Mouse (Mus musculus): Measurements from ENCODE around the gene Sstr4.

Gene Sstr4

GRCm38 (mm10) chr2:148395131-148396051 is at the start of gene Sstr4:
Gene Sstr4, plus strand, starts transcription at chr2:148395344.
- peak; percentile 53 to 60 for DNase-seq (ENCODE audit: low spot score in 2 of 2)

- DNase-seq (ENCODE audit: low spot score in 2 of 2) = no peak
Measured at GRCm38 (mm10) chr2:148345373-148345772, 49.8 kb upstream of the Sstr4 start.

DNA sequence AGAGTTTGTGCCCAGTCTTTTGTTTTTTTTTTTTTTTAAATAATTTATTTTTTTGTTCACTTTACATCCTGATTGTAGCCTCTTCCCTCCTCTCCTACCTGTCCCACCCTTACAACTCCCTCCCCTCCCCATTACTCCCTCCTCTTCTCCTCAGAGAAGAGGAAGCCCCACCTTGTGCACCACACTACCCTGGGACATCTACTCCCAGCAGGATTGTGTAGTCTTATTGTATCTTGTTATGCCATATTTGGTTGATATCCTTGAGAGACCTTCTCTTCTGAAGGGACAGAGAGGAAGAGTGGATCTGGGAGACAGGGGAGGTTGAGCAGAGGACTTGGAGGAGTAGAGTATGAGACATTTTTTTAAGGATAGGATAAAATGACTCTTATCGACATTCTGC is 48.2 kb upstream of the Sstr4 start:
- DNase-seq (ENCODE audit: low spot score in 2 of 2) = no peak

DNA sequence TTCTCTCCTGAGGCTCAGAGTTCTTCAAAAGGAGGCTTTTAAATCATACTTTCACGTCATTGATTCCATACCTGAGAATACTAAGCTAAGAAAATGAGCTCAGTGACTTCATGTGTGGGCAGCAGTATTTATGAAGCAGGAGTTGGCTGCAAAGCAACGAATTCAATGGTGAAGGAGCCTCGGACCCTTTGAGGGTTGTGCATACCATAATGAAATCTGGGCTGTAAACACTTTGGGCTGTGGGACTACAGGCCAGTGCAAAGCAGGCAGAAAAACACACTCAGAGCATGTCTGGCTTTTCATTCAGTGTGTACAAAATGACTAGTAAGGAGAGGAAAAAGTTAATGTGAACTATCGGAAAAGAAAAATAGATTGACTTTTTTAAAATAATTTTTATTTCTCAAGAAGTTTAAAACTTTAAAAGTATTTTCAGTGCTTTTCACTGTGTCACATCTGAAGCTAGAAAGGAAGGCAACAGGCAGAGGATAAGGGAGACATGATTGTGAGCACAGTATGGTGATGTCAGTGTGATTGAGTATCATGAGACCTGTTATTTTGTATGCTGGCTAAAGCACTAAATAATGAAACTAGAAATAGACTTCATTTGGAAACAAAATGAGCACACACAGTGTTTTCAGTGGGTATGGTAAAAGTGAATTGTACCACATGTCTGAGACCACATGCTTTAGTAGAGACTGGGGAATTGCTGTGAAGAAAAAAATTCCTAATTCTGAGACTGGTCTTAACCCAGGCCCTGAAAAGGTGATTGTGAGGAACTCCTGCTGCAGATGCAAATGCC is 45.4 kb upstream of the Sstr4 start:
- DNase-seq (ENCODE audit: low spot score in 2 of 2) = no peak

DNA sequence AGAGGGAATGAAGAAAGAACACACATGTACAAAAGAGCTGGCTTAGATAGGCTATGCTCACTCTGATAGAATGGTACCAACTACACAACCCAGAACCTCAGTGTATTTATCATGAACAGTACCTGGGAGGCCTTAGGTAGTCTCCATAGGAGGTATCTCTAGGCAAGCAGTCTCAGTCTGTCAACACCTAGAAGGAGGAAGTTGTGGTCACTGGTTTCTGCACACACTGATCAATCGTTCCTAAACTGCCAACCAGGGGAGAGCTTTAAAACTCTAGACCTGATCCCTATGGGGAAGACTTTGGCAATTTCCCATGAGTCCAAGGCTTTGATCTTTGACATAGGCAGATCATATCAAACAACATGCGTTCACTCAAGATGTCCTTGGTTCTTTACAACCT is 44.7 kb upstream of the Sstr4 start:
- no peak for DNase-seq (ENCODE audit: low spot score in 2 of 2)

DNA sequence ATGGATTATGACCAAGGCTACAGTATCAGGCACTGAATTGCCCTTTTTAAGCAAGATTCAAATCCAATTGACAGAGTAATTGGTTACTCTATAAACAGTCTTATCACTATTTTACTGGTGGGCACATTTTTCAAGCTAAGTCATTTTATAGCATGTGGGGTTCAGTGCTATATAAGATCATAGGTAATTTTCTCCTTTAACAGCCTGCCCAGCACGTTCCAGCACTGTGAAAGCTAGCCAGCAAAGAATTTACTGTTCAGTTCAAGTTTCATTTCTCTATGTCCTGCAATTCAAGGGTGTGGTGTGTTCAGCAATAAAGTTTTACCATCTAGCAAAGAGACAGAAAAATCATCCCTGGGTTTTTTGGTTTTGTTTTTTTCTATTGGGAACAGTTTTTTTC is 42.5 kb upstream of the Sstr4 start:
- DNase-seq (ENCODE audit: low spot score in 2 of 2) = no peak

DNA sequence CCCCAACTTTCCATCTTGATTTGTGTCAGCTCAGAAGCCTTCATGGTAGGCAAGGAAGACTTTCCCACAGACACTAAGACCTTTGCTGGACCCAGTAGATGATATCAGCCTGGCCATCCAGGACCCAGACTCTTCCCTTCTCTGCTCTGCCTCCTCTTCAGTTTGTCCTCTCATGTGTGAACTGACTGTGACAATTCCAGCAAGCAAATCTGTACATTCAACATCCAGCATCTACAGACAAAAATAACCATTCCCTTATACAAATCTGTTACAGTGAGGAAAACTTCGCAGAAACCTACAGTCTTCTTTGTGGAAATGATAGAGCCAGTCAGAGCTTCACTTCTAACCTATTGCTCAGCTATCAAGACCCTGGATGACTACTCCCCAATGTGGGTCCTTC is 38.0 kb upstream of the Sstr4 start:
- no peak for DNase-seq (ENCODE audit: low spot score in 2 of 2)

GRCm38 (mm10) chr2:148364536-148364935 is 30.6 kb upstream of the Sstr4 start:
- peak in 1 of 2 experiments; percentile 52 for DNase-seq (ENCODE audit: low spot score in 2 of 2)

GRCm38 (mm10) chr2:148365227-148365626 is 29.9 kb upstream of the Sstr4 start:
- no peak for DNase-seq (ENCODE audit: low spot score in 2 of 2)

DNA sequence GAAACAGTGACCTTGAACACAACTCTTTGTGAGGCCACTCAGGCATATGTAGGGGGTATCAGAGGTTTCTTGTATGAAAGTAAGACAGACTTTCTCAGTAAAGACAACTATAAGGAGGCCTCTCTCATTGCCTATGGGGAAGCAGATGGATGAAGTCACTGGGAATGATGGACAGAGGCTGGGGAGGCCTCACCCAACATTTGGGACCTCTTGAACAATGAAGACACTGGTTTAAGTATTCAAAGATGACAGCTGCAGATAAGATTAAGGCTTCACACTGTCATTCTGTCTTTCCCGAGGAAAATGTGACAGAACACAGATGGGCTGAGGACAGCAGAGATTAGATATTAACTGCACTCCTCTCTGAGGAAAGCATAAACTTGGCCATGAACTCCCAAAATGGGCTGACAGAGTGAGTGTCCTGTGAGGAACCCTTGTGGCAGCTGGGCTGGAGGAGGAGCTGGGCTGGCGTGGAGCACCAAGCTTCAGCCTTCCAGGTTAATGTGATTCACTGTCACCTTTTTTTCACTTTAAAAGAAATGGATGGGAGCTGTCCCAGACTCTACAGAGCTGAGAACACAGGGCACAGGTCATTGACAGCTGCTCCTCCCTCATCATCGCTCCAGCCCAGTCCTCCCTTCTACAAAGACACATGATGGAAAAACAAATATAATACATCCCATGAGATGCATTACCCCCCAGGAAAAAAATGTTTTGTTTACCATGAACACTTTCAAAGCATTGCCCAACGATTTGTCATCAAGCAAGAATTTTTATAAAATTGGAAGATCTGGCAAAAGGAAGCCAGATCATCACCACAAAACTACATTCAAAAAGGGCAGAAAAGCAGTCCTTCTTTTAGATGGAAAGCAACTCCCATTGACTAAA is 23.2 kb upstream of the Sstr4 start:
- no peak for DNase-seq (ENCODE audit: low spot score in 2 of 2)

DNA sequence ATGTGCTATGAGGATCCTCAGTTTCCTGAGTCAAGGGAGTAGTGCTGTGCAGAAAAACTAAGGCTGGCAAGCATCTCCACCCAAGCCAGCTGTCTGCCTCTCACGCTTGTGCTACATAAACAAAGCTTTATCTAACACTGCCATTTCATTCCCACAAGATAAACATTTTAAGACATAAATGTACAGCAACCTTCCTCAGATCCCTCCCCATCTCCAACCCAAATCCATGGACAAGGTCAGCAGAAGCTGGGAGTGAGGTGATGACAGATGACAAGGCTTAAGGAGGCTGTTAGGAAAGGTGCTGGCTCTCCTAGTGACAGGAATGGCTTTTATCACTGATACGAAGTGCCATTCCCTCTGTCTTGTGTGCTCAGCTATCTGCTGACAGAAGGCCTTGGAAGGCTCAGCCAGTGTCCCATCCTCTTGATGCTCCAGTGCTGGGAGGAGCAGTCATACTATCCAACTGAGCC is 21.5 kb upstream of the Sstr4 start:
- no peak for DNase-seq (ENCODE audit: low spot score in 2 of 2)

DNA sequence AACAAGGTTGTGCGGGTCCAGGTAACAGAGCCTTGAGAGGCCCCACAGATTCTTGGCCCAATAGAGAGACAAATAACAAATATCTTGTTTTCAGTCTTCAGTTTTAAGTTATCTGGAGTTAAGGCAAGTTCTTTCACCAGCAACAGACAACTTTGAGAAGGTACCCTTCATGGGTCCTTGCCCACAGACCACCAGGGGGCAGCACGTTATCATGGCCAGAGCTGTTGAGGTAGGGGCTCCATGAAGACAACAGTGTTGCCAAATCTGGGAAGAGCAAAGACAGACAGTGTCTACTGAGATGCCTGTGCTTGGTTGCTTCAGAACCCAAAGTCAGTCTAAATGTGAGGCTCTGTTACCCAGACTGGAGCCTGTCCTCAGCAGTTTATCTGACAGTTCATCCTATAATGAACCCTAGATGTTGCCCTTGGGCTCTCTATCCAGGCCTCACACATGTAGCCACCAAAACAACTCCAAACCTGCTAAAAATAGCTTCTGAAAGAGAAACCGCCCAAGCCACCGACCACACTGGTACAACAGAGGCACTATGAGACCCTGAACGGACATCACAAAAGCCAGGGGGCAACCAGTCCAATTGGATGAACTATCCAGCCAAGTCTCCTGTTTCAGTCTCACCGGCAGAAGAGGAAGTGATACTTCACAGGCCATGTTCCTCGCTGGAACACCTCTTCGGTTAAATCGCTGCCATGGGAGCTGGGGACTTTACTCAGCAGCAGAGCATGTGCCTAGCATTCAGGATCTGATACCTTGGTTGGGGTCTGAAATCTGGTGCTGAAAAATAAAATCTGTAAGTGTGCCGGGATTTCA is 19.6 kb upstream of the Sstr4 start:
- DNase-seq (ENCODE audit: low spot score in 2 of 2) = no peak

GRCm38 (mm10) chr2:148378817-148379342 is 16.3 kb upstream of the Sstr4 start:
- no peak for DNase-seq (ENCODE audit: low spot score in 2 of 2)

DNA sequence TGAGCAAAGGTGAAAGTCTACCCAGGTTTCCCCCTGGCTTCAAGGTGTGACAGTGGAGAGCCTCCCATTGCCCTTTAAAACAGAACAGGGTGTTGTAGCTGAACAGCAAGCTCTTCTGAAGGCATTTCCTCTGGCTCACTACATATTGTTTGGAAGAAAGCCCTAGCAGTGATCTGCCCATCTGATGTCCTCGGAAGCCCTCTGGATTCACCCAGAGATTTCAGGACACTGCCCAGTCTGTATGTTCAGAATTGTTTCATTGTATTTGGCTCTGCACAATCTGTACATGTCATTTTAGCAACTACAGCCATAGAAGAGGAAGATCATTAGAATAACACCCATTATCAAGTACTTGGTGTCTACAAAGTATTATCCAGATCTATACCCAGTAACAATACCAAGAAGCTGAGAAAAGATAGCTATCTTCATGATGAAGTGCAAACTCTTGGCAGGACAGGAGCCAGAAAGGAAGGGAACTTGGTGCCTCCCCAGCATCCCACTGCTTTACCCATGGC is 15.2 kb upstream of the Sstr4 start:
- no peak for DNase-seq (ENCODE audit: low spot score in 2 of 2)

DNA sequence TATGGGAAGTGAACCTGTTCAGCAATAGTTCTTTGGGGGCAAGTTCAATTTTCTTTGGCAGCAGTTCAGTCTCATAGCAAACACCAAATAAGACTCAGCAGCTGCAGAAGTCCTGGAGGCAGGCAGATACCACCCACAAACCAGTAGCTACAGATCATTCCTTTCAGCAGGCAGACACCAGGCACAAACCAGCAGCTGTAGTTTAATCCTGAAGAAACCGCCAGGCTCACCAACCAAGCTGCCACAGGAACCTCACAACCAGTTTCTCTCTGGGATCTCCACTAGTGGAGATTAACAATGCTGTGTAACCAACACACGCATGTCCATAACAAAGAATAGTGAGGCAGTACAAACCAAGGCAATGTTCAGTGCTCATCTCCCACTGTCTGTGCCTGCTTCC is 14.1 kb upstream of the Sstr4 start:
- no peak for DNase-seq (ENCODE audit: low spot score in 2 of 2)

DNA sequence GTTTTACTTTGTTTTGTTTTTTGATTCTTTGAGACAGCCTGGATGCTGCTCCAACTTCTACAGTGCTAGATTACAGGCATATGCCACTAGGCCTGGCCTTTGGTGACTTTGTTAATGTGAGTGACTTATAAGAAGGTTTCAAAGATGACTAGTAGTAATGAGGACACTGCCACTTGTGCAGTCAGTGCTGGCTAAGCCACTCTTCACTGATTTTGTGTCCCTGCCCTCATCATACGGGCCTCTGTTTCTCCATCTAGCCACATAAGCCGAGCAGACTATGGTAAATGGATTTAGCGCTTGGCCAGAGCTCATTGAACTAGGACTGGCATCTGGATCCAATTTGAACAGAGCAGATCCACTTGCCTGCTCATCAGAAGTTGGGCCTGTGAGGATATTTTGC is 8.7 kb upstream of the Sstr4 start:
- DNase-seq (ENCODE audit: low spot score in 2 of 2) = no peak

DNA sequence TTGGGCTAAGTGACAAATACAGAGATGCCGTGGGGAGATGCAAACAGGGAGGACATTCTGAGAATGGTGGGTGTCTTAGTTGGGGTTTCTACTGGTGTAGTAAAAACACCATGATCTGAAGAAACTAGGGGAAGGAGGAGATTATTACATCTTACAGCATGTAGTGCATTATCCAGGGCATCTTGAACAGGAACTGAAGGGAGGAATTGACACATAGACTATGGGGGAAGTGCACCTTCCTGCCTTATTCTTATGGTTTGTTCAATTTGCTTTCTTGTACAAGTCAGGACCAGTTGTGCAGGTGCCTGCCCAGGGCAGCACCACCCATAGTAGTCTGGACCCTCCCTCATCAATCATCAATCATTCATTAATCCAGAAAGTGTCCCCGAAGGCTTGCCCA is 8.2 kb upstream of the Sstr4 start:
- DNase-seq (ENCODE audit: low spot score in 2 of 2) = no peak

DNA sequence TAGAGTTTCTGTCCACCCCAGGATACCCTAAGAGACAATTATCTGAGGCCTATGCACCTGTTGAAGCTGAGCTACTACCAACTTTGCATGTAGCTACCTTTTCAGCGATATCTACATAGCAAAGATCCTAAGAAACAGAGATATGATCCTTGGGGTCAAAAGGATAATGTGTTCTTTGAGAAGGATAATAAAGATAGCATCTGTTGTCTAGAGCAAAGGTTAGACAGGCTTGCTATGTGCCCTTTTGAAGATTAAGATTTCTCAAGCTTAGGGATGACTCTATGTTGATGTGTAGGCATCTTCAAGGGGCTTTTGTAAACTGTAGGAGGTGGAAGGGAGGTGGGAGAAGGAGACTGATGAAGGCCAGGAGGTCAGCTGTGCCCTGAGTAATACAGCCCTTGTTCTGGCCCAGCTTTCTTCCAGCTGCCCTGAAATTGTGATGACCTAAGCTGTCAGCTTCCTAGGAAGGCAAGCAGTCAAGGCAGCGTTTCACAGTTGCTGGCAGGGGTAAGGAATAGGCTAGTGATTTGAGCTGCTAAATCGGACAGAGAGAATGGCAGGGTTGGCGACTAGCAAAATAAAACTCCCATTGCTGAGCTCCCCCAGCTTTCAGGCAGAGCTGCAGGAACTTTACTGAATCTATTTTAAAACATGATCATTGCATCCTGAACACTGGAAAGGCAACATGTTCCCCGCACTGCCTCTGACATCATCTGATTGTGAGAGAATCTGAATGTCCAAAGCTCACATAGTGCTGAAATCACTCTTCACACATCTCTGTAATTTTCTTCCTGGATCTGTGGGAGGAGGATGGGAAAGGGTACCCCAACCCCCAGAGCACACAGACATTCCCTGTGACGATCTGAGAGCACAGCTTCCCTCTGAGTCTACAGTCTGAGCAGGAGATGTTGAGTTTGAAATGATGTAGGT is 7.2 kb upstream of the Sstr4 start:
- no peak for DNase-seq (ENCODE audit: low spot score in 2 of 2)

- DNase-seq (ENCODE audit: low spot score in 2 of 2) = no peak
Measured at GRCm38 (mm10) chr2:148393149-148393548, 2.0 kb upstream of the Sstr4 start.
